Comparison of ENCODE assay signal across 13 mouse cellular contexts in the genomic region with DNA sequence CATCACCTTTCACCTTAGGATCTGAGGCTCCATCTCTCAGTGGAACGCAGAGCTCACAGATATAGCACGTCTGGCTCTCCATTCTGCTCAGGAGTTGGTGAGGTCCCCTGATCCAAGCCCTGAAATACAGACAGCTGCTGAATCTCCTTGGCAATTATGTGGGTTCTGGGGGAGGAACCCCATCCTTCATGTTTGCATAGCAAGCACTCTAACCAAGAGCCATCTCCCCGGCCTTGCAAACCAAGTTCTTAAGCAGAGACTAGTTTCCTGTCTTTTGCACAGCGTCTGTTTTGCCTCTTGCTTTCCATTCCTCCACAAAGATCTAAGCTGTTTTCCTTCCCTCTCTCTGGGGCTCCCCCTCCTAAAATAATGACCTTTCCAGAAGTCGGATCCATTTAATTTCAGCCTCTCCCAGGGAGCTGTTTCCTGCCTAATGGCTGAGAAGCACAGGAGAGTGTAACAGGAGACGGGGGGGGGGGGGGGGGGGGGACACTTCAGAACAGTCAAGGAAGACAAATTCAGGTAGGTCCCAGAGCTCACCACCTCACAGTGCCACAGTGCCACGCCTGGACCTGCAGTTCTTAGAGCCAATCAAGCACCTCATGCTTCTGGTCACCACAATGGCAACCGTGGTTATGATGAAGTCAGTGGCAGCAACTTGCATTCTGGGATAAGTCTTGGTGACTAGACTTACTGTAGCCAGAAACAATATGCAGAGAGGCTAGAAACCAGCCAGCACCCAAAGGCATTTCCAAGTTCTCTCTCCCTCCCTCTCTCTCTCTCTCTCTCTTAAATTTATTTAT. TPM values are rescaled to one million over a fixed set of nuclear protein-coding genes. Genes with fewer than 3 reads are reported as not detected.
DNase-seq lines count a peak whose midpoint lies in the region; ATAC-seq lines count a peak whose summit lies in the region.
"Had no signal": no experiment of that assay in that cellular context is flagged by ENCODE, and none has a peak within 500 bp of the region (broad histone marks: within the 10 kb centered on the region; RNA-seq: fewer than 3 reads in every experiment).

No protein-coding gene starts in this region.

- no peak for DNase-seq in kidney, adult 18-20 months
- peak; percentile 64 for DNase-seq in CD4-positive, CD25-positive, alpha-beta regulatory T cell, adult 2 months (ENCODE audit: low read depth, low spot score)
- peak; percentile 60 for DNase-seq in forelimb bud, embryonic 11.5 days (ENCODE audit: low read depth, low spot score)
- peak; percentile 76 for DNase-seq in naive thymus-derived CD4-positive, alpha-beta T cell, adult 2 months (ENCODE audit: low read depth)
- DNase-seq in left cerebral cortex, postnatal 36 days (ENCODE audit: low spot score in 2 of 2) = no peak
- no peak for DNase-seq in layer of hippocampus, adult 18-20 months (ENCODE audit: low spot score in 2 of 2)
- no peak for DNase-seq in natural killer cell, adult 2 months (ENCODE audit: low spot score in 2 of 2)
- DNase-seq: cerebellum, adult 11 months; heart, adult 18-20 months had no signal

- H3K27ac ChIP-seq in kidney, embryonic 14.5 days (ENCODE audit: low read depth, low read length) = no peak overlapping the region
- H3K27ac ChIP-seq: hindbrain, embryonic 14.5 days; neural tube, embryonic 12.5 days had no signal

- H3K4me3 ChIP-seq in kidney, embryonic 14.5 days (ENCODE audit: low read length) = no peak overlapping the region
- H3K4me3 ChIP-seq: neural tube, embryonic 12.5 days had no signal

- 0 out of 2 replicates have a peak, but pooled peaks cover 4% of the 10 kb centered on the region for H3K4me1 ChIP-seq in kidney, embryonic 14.5 days (ENCODE audit: control insufficient read depth, insufficient read depth, low read length)

- 28% methylated on average over 8 of the region's 8 CpGs for WGBS in kidney, embryonic 14.5 days

- no peaks in the 10 kb centered on the region for H3K27me3 ChIP-seq in kidney, embryonic 14.5 days (ENCODE audit: control insufficient read depth, insufficient read depth, low read length)
- H3K27me3 ChIP-seq: neural tube, embryonic 12.5 days had no signal

- ATAC-seq in kidney, embryonic 14.5 days (ENCODE audit: low FRiP score, low TSS enrichment) = peak; percentile 63

- no peak overlapping the region for H3K9ac ChIP-seq in kidney, embryonic 14.5 days (ENCODE audit: low read depth, low read length)
- H3K9ac ChIP-seq: hindbrain, embryonic 14.5 days; neural tube, embryonic 12.5 days had no signal

- no peaks in the 10 kb centered on the region for H3K36me3 ChIP-seq in kidney, embryonic 14.5 days (ENCODE audit: control insufficient read depth, insufficient read depth, low read length)

- no peak overlapping the region for H3K4me2 ChIP-seq in kidney, embryonic 14.5 days (replicated peaks; ENCODE audit: low read depth, low read length)
- H3K4me2 ChIP-seq: hindbrain, embryonic 14.5 days; neural tube, embryonic 12.5 days had no signal

- intact Hi-C loops in left cerebral cortex, postnatal 36 days (cut with DNase I) = no loop called here

- no peaks in the 10 kb centered on the region for H3K9me3 ChIP-seq in kidney, embryonic 14.5 days (ENCODE audit: control insufficient read depth, low read length)
- H3K9me3 ChIP-seq: neural tube, embryonic 12.5 days had no signal

RNA-seq across cellular contexts. Expression of a gene that starts 18.0 kb away (rescaled TPM):
- polyA plus RNA-seq in kidney, embryonic 14.5 days (2014; fragmentation: Nextera tagmentation; extraction: Ambion mirVana) = 2.4 and 3.5 TPM in 2 replicates
- total RNA-seq in left cerebral cortex, postnatal 36 days (2021) = 10 to 100 TPM; 28.4 to 28.6 TPM
- total RNA-seq in layer of hippocampus, adult 18-20 months (2021) = 10 to 100 TPM; 34.1 TPM
- polyA plus RNA-seq: C2C12 had no signal

Comparison
In these comparisons a context has a peak if more than half of its experiments do, and no peak if none do; other contexts are left out.
1. DNase-seq: peak in CD4-positive, CD25-positive, alpha-beta regulatory T cell, adult 2 months (single experiment), forelimb bud, embryonic 11.5 days (single experiment) and naive thymus-derived CD4-positive, alpha-beta T cell, adult 2 months (single experiment); none in kidney, adult 18-20 months (single experiment), left cerebral cortex, postnatal 36 days (0 of 2), layer of hippocampus, adult 18-20 months (0 of 2) and natural killer cell, adult 2 months (0 of 2).